Mouse (Mus musculus): ENCODE data around the gene Galnt16. TPM values are rescaled to one million over a fixed set of nuclear protein-coding genes. Genes with fewer than 3 reads are reported as not detected.

Gene Galnt16
- polyA plus RNA-seq (2014; fragmentation: Nextera tagmentation; extraction: Ambion mirVana), result 3.1 TPM in 2 replicates

DNA sequence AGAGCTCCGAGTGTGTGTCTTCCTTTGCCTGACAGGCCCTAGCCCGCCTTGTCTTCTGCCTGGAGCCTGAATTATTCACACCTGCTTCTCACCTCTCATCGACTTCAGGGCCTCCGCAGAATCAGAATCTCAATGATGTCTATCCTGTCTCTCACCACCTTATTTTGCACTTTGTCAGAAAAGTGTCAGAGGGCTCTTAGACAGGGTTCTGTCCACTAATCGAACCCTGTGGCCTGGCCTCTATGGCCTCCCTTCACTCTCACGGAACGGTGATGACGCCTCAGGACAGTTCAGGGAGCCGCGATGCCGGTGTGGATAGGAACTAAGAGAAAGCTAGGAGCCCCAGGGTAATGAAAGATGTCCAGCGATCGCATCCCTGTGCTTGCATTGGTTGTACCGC lies at the start of gene Galnt16:
Galnt16 (plus strand) TSS at position 301 of the 400 bp plus-strand sequence.
- Histone ChIP-seq H3K27me3 (ENCODE audit: control insufficient read depth, insufficient read depth, low read length) (peaks cover 52% of the 10 kb centered on the region), H3K4me2 (replicated peaks; ENCODE audit: low read depth, low read length) (peak within 1 kb of the TSS; percentile 99), H3K4me1 (ENCODE audit: control insufficient read depth, insufficient read depth, low read length) (0 out of 2 replicates have a peak, but pooled peaks cover 3% of the 10 kb centered on the region), H3K36me3 (ENCODE audit: control insufficient read depth, insufficient read depth, low read length) (no peaks in the 10 kb centered on the region), H3K9me3 (ENCODE audit: control insufficient read depth, low read length) (no peaks in the 10 kb centered on the region), H3K27ac (ENCODE audit: low read depth, low read length) (no peak within 1 kb of the TSS), H3K9ac (ENCODE audit: low read depth, low read length) (peak within 1 kb of the TSS; percentile 61), H3K4me3 (ENCODE audit: low read length) (peak within 1 kb of the TSS; percentile 68)
- WGBS, result 6% methylated on average over 14 of the region's 14 CpGs
- no peak for ATAC-seq (ENCODE audit: low FRiP score, low TSS enrichment)

DNA sequence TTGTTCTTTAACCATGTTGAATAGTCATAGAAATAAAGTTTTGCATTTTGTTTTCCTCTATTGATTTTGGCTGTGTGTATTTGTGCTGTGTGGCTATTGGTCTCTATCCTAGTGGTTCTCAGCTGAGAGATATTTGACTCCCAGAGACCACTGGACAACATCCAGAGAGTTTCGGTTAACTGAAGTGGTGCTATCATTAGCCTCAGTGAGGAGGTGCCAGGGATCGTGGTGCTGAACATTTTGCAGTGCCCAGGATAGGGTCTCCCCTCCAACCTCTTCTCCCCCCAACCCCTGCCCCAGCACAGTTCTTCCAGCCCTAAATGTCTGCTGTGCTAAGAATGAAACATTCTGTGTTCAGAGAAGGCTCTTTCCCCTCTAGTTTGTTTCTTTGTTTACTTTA lies 47.9 kb upstream of the Galnt16 start:
- no peak overlapping the region for H3K27ac ChIP-seq (ENCODE audit: low read depth, low read length)
- H3K4me1 ChIP-seq (ENCODE audit: control insufficient read depth, insufficient read depth, low read length), result no peaks in the 10 kb centered on the region
- H3K9ac ChIP-seq (ENCODE audit: low read depth, low read length), result no peak overlapping the region
- no peaks in the 10 kb centered on the region for H3K27me3 ChIP-seq (ENCODE audit: control insufficient read depth, insufficient read depth, low read length)
- H3K9me3 ChIP-seq (ENCODE audit: control insufficient read depth, low read length), result no peaks in the 10 kb centered on the region
- no peaks in the 10 kb centered on the region for H3K36me3 ChIP-seq (ENCODE audit: control insufficient read depth, insufficient read depth, low read length)
- ATAC-seq (ENCODE audit: low FRiP score, low TSS enrichment), result no peak
- WGBS, result 75% methylated on average over 2 of the region's 2 CpGs
- H3K4me2 ChIP-seq (replicated peaks; ENCODE audit: low read depth, low read length), result no peak overlapping the region
- H3K4me3 ChIP-seq (ENCODE audit: low read length), result no peak overlapping the region

- 79% methylated on average over 4 of the region's 4 CpGs for WGBS
These were observed 46.2 kb upstream of the Galnt16 start for GRCm38 (mm10) chr12:80471926-80472325.

GRCm38 (mm10) chr12:80473731-80474130 lies 44.3 kb upstream of the Galnt16 start:
- no peak for ATAC-seq (ENCODE audit: low FRiP score, low TSS enrichment)
- Histone ChIP-seq H3K36me3 (ENCODE audit: control insufficient read depth, insufficient read depth, low read length) (no peaks in the 10 kb centered on the region; the same call in 1 of the 2 replicates), H3K4me2 (replicated peaks; ENCODE audit: low read depth, low read length) (no peak overlapping the region), H3K4me3 (ENCODE audit: low read length) (no peak overlapping the region), H3K27me3 (ENCODE audit: control insufficient read depth, insufficient read depth, low read length) (no peaks in the 10 kb centered on the region), H3K4me1 (ENCODE audit: control insufficient read depth, insufficient read depth, low read length) (no peaks in the 10 kb centered on the region), H3K27ac (ENCODE audit: low read depth, low read length) (no peak overlapping the region), H3K9me3 (ENCODE audit: control insufficient read depth, low read length) (no peaks in the 10 kb centered on the region), H3K9ac (ENCODE audit: low read depth, low read length) (no peak overlapping the region)
- WGBS, result 82% methylated on average over 3 of the region's 3 CpGs

More at GRCm38 (mm10) chr12:80471926-80472325, 46.2 kb upstream of the Galnt16 start:
- H3K9ac ChIP-seq (ENCODE audit: low read depth, low read length), result no peak overlapping the region
- no peaks in the 10 kb centered on the region; the same call in 1 of the 2 replicates for H3K36me3 ChIP-seq (ENCODE audit: control insufficient read depth, insufficient read depth, low read length)
- no peaks in the 10 kb centered on the region for H3K27me3 ChIP-seq (ENCODE audit: control insufficient read depth, insufficient read depth, low read length)
- H3K4me3 ChIP-seq (ENCODE audit: low read length), result no peak overlapping the region
- H3K9me3 ChIP-seq (ENCODE audit: control insufficient read depth, low read length), result no peaks in the 10 kb centered on the region
- no peaks in the 10 kb centered on the region for H3K4me1 ChIP-seq (ENCODE audit: control insufficient read depth, insufficient read depth, low read length)
- no peak for ATAC-seq (ENCODE audit: low FRiP score, low TSS enrichment)
- H3K4me2 ChIP-seq (replicated peaks; ENCODE audit: low read depth, low read length), result no peak overlapping the region
- no peak overlapping the region for H3K27ac ChIP-seq (ENCODE audit: low read depth, low read length)

DNA sequence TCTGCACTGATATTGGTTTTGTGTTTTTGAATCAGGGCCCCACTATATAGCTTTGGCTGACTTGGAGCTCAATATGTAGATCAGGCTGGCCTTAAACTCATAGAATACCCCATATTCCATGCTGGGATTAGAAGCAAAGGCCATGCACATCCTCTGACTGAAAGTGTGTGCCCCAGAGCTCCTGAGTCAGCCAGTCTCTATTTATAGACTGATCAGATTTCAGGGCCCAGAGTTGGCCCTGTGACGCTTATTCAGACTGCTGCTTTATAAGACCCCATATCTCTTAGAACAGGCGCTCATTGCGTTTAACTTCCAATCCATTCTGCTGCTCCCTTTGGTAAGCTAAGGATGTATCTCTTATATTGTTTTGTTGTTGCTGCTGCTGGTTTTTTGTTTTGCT lies 38.1 kb upstream of the Galnt16 start:
- Histone ChIP-seq H3K4me3 (ENCODE audit: low read length) (no peak overlapping the region), H3K4me1 (ENCODE audit: control insufficient read depth, insufficient read depth, low read length) (no peaks in the 10 kb centered on the region), H3K4me2 (replicated peaks; ENCODE audit: low read depth, low read length) (no peak overlapping the region), H3K27me3 (ENCODE audit: control insufficient read depth, insufficient read depth, low read length) (no peaks in the 10 kb centered on the region), H3K9me3 (ENCODE audit: control insufficient read depth, low read length) (no peaks in the 10 kb centered on the region), H3K36me3 (ENCODE audit: control insufficient read depth, insufficient read depth, low read length) (peaks cover 6% of the 10 kb centered on the region; the same call in 1 of the 2 replicates), H3K9ac (ENCODE audit: low read depth, low read length) (no peak overlapping the region), H3K27ac (ENCODE audit: low read depth, low read length) (no peak overlapping the region)
- no peak for ATAC-seq (ENCODE audit: low FRiP score, low TSS enrichment)
- WGBS, result 78% methylated on average over 3 of the region's 3 CpGs

DNA sequence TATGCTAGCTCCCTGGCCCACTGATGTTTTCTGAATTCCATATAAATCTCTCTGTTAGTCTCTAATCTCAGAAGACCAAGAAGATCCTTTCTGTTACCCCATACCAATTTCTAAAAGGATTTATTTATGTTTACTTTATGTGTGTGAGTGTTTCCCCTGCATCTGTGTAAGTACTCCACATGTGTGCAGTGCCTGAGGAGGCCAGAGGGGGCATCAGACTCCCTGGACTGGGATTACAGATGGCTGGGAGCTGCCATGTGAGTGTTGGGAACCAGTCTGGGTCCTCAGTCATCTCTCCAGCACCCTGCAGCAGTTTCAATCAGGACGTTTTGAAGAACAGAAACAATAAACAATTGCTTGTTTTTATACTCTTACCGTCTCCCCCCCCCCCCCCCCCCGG lies 34.7 kb upstream of the Galnt16 start:
- no peaks in the 10 kb centered on the region for H3K9me3 ChIP-seq (ENCODE audit: control insufficient read depth, low read length)
- no peaks in the 10 kb centered on the region for H3K4me1 ChIP-seq (ENCODE audit: control insufficient read depth, insufficient read depth, low read length)
- no peaks in the 10 kb centered on the region for H3K27me3 ChIP-seq (ENCODE audit: control insufficient read depth, insufficient read depth, low read length)
- H3K36me3 ChIP-seq (ENCODE audit: control insufficient read depth, insufficient read depth, low read length), result peaks cover 6% of the 10 kb centered on the region; the same call in 1 of the 2 replicates
- WGBS, result 71% methylated on average over 3 of the region's 3 CpGs
- H3K9ac ChIP-seq (ENCODE audit: low read depth, low read length), result no peak overlapping the region
- H3K27ac ChIP-seq (ENCODE audit: low read depth, low read length), result no peak overlapping the region
- no peak overlapping the region for H3K4me2 ChIP-seq (replicated peaks; ENCODE audit: low read depth, low read length)
- no peak overlapping the region for H3K4me3 ChIP-seq (ENCODE audit: low read length)
- ATAC-seq (ENCODE audit: low FRiP score, low TSS enrichment), result no peak

DNA sequence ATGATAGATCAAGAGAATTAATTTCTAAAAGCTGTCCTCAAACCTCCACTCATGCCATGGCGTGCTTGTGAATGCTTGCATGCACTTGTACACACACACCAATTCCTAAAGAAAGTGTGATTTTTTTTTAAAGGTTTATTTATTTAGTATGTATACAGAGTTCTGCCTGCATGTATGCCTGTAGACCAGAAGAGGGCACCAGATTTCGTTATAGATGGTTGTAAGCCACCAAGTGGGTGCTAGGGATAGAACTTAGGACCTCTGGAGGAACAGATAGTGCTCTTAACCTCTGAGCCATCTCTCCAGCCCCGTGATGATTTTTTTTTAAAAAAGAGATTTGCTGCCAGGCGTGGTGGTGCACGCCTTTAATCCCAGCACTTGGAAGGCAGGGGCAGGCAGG lies 24.8 kb upstream of the Galnt16 start:
- Histone ChIP-seq H3K9ac (ENCODE audit: low read depth, low read length) (no peak overlapping the region), H3K27ac (ENCODE audit: low read depth, low read length) (no peak overlapping the region), H3K27me3 (ENCODE audit: control insufficient read depth, insufficient read depth, low read length) (no peaks in the 10 kb centered on the region), H3K4me3 (ENCODE audit: low read length) (no peak overlapping the region), H3K9me3 (ENCODE audit: control insufficient read depth, low read length) (no peaks in the 10 kb centered on the region), H3K36me3 (ENCODE audit: control insufficient read depth, insufficient read depth, low read length) (peaks cover 29% of the 10 kb centered on the region), H3K4me1 (ENCODE audit: control insufficient read depth, insufficient read depth, low read length) (no peaks in the 10 kb centered on the region), H3K4me2 (replicated peaks; ENCODE audit: low read depth, low read length) (no peak overlapping the region)
- WGBS, result 99% methylated on average over 5 of the region's 5 CpGs
- ATAC-seq (ENCODE audit: low FRiP score, low TSS enrichment), result no peak

GRCm38 (mm10) chr12:80495691-80496090 lies 22.4 kb upstream of the Galnt16 start:
- H3K9me3 ChIP-seq (ENCODE audit: control insufficient read depth, low read length), result no peaks in the 10 kb centered on the region
- peaks cover 14% of the 10 kb centered on the region for H3K36me3 ChIP-seq (ENCODE audit: control insufficient read depth, insufficient read depth, low read length)
- no peak overlapping the region for H3K4me3 ChIP-seq (ENCODE audit: low read length)
- ATAC-seq (ENCODE audit: low FRiP score, low TSS enrichment), result no peak
- no peak overlapping the region for H3K27ac ChIP-seq (ENCODE audit: low read depth, low read length)
- H3K4me1 ChIP-seq (ENCODE audit: control insufficient read depth, insufficient read depth, low read length), result no peaks in the 10 kb centered on the region
- no peaks in the 10 kb centered on the region for H3K27me3 ChIP-seq (ENCODE audit: control insufficient read depth, insufficient read depth, low read length)
- 85% methylated on average over 1 of the region's 1 CpGs for WGBS
- no peak overlapping the region for H3K9ac ChIP-seq (ENCODE audit: low read depth, low read length)
- H3K4me2 ChIP-seq (replicated peaks; ENCODE audit: low read depth, low read length), result no peak overlapping the region

DNA sequence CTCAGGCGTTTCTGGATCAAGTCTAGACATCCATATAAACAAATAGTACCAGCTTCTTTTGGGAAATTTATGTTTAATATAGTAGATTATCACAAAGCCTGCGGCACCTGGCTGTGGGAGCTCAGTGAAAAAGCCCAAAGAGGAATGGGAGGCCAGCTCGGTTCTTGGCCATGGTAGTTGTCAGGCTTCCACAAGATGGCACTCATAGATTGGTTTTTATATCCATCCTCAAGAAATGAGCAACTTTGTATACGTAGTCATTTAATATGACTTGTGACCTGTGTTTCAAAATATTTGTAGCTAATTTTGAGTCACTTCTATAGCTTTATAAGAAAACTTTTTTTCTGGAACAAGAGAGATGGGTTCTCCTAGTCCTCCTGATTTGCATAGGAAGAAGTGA lies 19.7 kb upstream of the Galnt16 start:
- no peaks in the 10 kb centered on the region for H3K9me3 ChIP-seq (ENCODE audit: control insufficient read depth, low read length)
- no peak for ATAC-seq (ENCODE audit: low FRiP score, low TSS enrichment)
- H3K4me1 ChIP-seq (ENCODE audit: control insufficient read depth, insufficient read depth, low read length), result no peaks in the 10 kb centered on the region
- no peaks in the 10 kb centered on the region for H3K27me3 ChIP-seq (ENCODE audit: control insufficient read depth, insufficient read depth, low read length)
- no peak overlapping the region for H3K9ac ChIP-seq (ENCODE audit: low read depth, low read length)
- H3K27ac ChIP-seq (ENCODE audit: low read depth, low read length), result no peak overlapping the region
- H3K4me2 ChIP-seq (replicated peaks; ENCODE audit: low read depth, low read length), result no peak overlapping the region
- H3K36me3 ChIP-seq (ENCODE audit: control insufficient read depth, insufficient read depth, low read length), result no peaks in the 10 kb centered on the region
- WGBS, result 59% methylated on average over 4 of the region's 4 CpGs
- no peak overlapping the region for H3K4me3 ChIP-seq (ENCODE audit: low read length)

All from kidney, embryonic 14.5 days (tissue).